Mouse (Mus musculus): ENCODE data around the gene Bhlhe40.

Bhlhe40 gene

GRCm38 (mm10) chr6:108713175-108713974 lies 52.9 kb downstream of the Bhlhe40 start:
- POLR2A ChIA-PET = interaction anchor here in 3 of 4 experiments (0.6 to 8.5 kb wide), 5 partner anchors 10 to 648 kb away, joined by 3 to 141 read pairs (median 3); partner anchors contain the start of gene Bhlhe40 (in 1 of the 3)

More at GRCm38 (mm10) chr6:108713175-108713974, 52.9 kb downstream of the Bhlhe40 start:
- CTCF ChIA-PET = interaction anchor here in 2 of 4 experiments (0.5 to 0.9 kb wide), 3 partner anchors 50 to 615 kb away, joined by 3 to 5 read pairs (median 3); no protein-coding TSS in a partner anchor
